Mouse (Mus musculus) intestine, embryonic 15.5 days (tissue): ENCODE data around the gene Tmem123. TPM values are rescaled to one million over a fixed set of nuclear protein-coding genes. Genes with fewer than 3 reads are reported as not detected.

Experiments
- ATAC-seq: fragments of 200-750 bp; cut with Nextera tagmentation; 2 replicates; pipeline ENCODE4 v1.8.0; 2017; ENCODE audit warnings: moderate TSS enrichment, moderate library complexity
- H3K27ac ChIP-seq: fragments of 300-500 bp; sonication (generic); 2 replicates; pipeline ENCODE4 v1.5.1; 2015; ENCODE audit warnings: mild to moderate bottlenecking, inconsistent platforms
- H3K27me3 ChIP-seq: fragments of 300-500 bp; sonication (generic); replicated peaks from 2 replicates; pipeline ENCODE4 v1.6.1; 2015; ENCODE audit warnings: inconsistent platforms
- H3K36me3 ChIP-seq: fragments of 300-500 bp; sonication (generic); 2 replicates; pipeline ENCODE4 v1.6.1; 2015; ENCODE audit warnings: inconsistent platforms
- H3K4me1 ChIP-seq: fragments of 300-500 bp; sonication (generic); replicated peaks from 2 replicates; pipeline ENCODE4 v1.6.1; 2015; ENCODE audit warnings: inconsistent platforms
- H3K4me2 ChIP-seq: fragments of 300-500 bp; sonication (generic); replicated peaks from 2 replicates; pipeline ENCODE4 v1.6.1; 2015; ENCODE audit warnings: mild to moderate bottlenecking, inconsistent platforms
- H3K4me3 ChIP-seq: fragments of 300-500 bp; sonication (generic); replicated peaks from 2 replicates; pipeline ENCODE4 v1.5.1; 2015; ENCODE audit warnings: inconsistent platforms
- H3K9ac ChIP-seq: fragments of 300-500 bp; sonication (generic); 2 replicates; pipeline ENCODE4 v1.6.1; 2015; ENCODE audit warnings: inconsistent platforms
- H3K9me3 ChIP-seq: fragments of 300-500 bp; sonication (generic); 2 replicates; pipeline ENCODE4 v1.6.1; 2016; ENCODE audit warnings: inconsistent platforms
- WGBS: fragments of 180-500 bp; shearing (Covaris S2); methylation state at CpG from one replicate; pipeline ENCODE4 v1.1.7; 2015; 5-methylcytosine and 5-hydroxymethylcytosine counted together
- polyA plus RNA-seq: library from polyadenylated mRNA; unstranded; fragments of >200 nt; fragmentation: Nextera tagmentation; extraction: Ambion mirVana; gene quantifications from 2 replicates; pipeline ENCODE4 v1.2.1, GENCODE M21; 2015

The Tmem123 gene
- polyA plus RNA-seq, 1 experiment from 2014 or later: 78.8 TPM

GRCm38 (mm10) chr9:7836331-7836730, 72.5 kb downstream of the Tmem123 start:
- peak overlapping the region; percentile 72 for H3K9ac ChIP-seq
- peak; percentile 52 for ATAC-seq
- 0 out of 2 replicates have a peak, but pooled peaks cover 3% of the 10 kb centered on the region for H3K36me3 ChIP-seq
- WGBS: under 1% methylated on average over 16 of the region's 16 CpGs
- H3K27me3 ChIP-seq: no peaks in the 10 kb centered on the region
- H3K27ac ChIP-seq: peak overlapping the region; percentile 99
- peak overlapping the region; percentile 62 for H3K4me3 ChIP-seq
- H3K4me1 ChIP-seq: peaks cover 6% of the 10 kb centered on the region; the same call in 1 of the 2 replicates
- peak overlapping the region; percentile 54 for H3K4me2 ChIP-seq
- no peaks in the 10 kb centered on the region for H3K9me3 ChIP-seq

GRCm38 (mm10) chr9:7836905-7837805, 73.3 kb downstream of the Tmem123 start, which contains the start of gene Birc2:
Gene Birc2 (minus strand): TSS chr9:7837064.
- Histone ChIP-seq H3K9me3 (no peaks in the 10 kb centered on the region), H3K36me3 (0 out of 2 replicates have a peak, but pooled peaks cover 3% of the 10 kb centered on the region), H3K4me3 (peak within 1 kb of the TSS; percentile 62), H3K27ac (peak within 1 kb of the TSS; percentile 99), H3K27me3 (no peaks in the 10 kb centered on the region), H3K4me1 (peaks cover 6% of the 10 kb centered on the region; the same call in 1 of the 2 replicates), H3K9ac (peak within 1 kb of the TSS; percentile 81), H3K4me2 (peak within 1 kb of the TSS; percentile 59)
- peak; percentile 98 for ATAC-seq
- WGBS: under 1% methylated on average over 68 of the region's 68 CpGs

GRCm38 (mm10) chr9:7837806-7838440, 74.1 kb downstream of the Tmem123 start:
- peak; percentile 7 for ATAC-seq
- no peaks in the 10 kb centered on the region for H3K9me3 ChIP-seq
- H3K27me3 ChIP-seq: no peaks in the 10 kb centered on the region
- WGBS: 10% methylated on average over 14 of the region's 14 CpGs
- peaks cover 6% of the 10 kb centered on the region; the same call in 1 of the 2 replicates for H3K4me1 ChIP-seq
- peak overlapping the region; percentile 59 for H3K4me2 ChIP-seq
- H3K9ac ChIP-seq: peak overlapping the region; percentile 81
- H3K27ac ChIP-seq: peak overlapping the region; percentile 99
- peak overlapping the region; percentile 62 for H3K4me3 ChIP-seq
- 0 out of 2 replicates have a peak, but pooled peaks cover 3% of the 10 kb centered on the region for H3K36me3 ChIP-seq

- ATAC-seq: no peak
- Histone ChIP-seq H3K4me3 (no peak overlapping the region), H3K36me3 (no peaks in the 10 kb centered on the region), H3K27ac (no peak overlapping the region), H3K4me2 (no peak overlapping the region), H3K27me3 (no peaks in the 10 kb centered on the region), H3K9me3 (no peaks in the 10 kb centered on the region), H3K9ac (no peak overlapping the region), H3K4me1 (no peaks in the 10 kb centered on the region)
- 71% methylated on average over 6 of the region's 6 CpGs for WGBS
Observed at GRCm38 (mm10) chr9:7841221-7841620, 77.4 kb downstream of the Tmem123 start.

Other genes starting within 250 kb of the Tmem123 start
- gene Mmp8, start 205.6 kb upstream of the Tmem123 start, polyA plus RNA-seq: 0.67 and 0.94 TPM in 2 replicates
- not detected in 2 replicates for gene Mmp27, start 192.6 kb upstream of the Tmem123 start, polyA plus RNA-seq
- gene Mmp20, start 135.8 kb upstream of the Tmem123 start, polyA plus RNA-seq: 0.14 and 0.21 TPM in 2 replicates
- 0.58 and 0.88 TPM in 2 replicates for gene Mmp7, start 72.0 kb upstream of the Tmem123 start, polyA plus RNA-seq
- 28.9 and 32.1 TPM in 2 replicates for gene Birc2, start 73.0 kb downstream of the Tmem123 start, polyA plus RNA-seq
- 11.7 and 11.9 TPM in 2 replicates for gene Birc3, start 109.1 kb downstream of the Tmem123 start, polyA plus RNA-seq
- gene Yap1, start 240.6 kb downstream of the Tmem123 start, polyA plus RNA-seq: 25.3 and 25.9 TPM in 2 replicates